Mouse (Mus musculus) layer of hippocampus, adult 9-11 months (tissue): Measurements from ENCODE around the gene Gfy.
A peak's percentile ranks its signal among the peaks of the same experiment; 100 is the strongest.

Source experiments
- DNase-seq: peaks from one replicate; pipeline ENCODE4 v3.0.0; 2022

Gfy gene

GRCm38 (mm10) chr7:45179469-45179868 lies at the start of gene Gfy:
TSS of gene Gfy (minus strand) at chr7:45179569.
- no peak for DNase-seq

GRCm38 (mm10) chr7:45229046-45229445 lies 49.7 kb upstream of the Gfy start:
- DNase-seq, result no peak

- DNase-seq, result no peak
Observed at GRCm38 (mm10) chr7:45228548-45228947, 49.2 kb upstream of the Gfy start.

GRCm38 (mm10) chr7:45226421-45226820 lies 47.1 kb upstream of the Gfy start:
- DNase-seq, result no peak

- no peak for DNase-seq
Observed at GRCm38 (mm10) chr7:45224826-45225225, 45.5 kb upstream of the Gfy start.

GRCm38 (mm10) chr7:45221680-45222079 lies 42.3 kb upstream of the Gfy start:
- DNase-seq, result no peak

- DNase-seq, result no peak
Observed at GRCm38 (mm10) chr7:45216442-45217183, 37.2 kb upstream of the Gfy start.

GRCm38 (mm10) chr7:45215673-45216441 lies 36.5 kb upstream of the Gfy start, which contains the start of gene Tead2:
TSS of gene Tead2 (plus strand) at chr7:45215753.
- DNase-seq, result no peak

GRCm38 (mm10) chr7:45213708-45214107 lies 34.3 kb upstream of the Gfy start:
- DNase-seq, result no peak

- DNase-seq, result no peak
Observed at GRCm38 (mm10) chr7:45212356-45212755, 33.0 kb upstream of the Gfy start.

- no peak for DNase-seq
Observed at GRCm38 (mm10) chr7:45211851-45212251, 32.5 kb upstream of the Gfy start, which contains the start of gene Dkkl1. TSS of gene Dkkl1 (minus strand) at chr7:45212147.

GRCm38 (mm10) chr7:45211070-45211469 lies 31.7 kb upstream of the Gfy start:
- no peak for DNase-seq

GRCm38 (mm10) chr7:45208260-45208659 lies 28.9 kb upstream of the Gfy start:
- DNase-seq, result no peak

GRCm38 (mm10) chr7:45204380-45205143 lies 25.2 kb upstream of the Gfy start, which contains the start of gene Ccdc155:
TSS of gene Ccdc155 (minus strand) at chr7:45204892.
- DNase-seq, result peak; percentile 96

- DNase-seq, result no peak
Observed at GRCm38 (mm10) chr7:45202654-45203053, 23.3 kb upstream of the Gfy start.

- peak; percentile 47 for DNase-seq
Observed at GRCm38 (mm10) chr7:45198961-45199360, 19.6 kb upstream of the Gfy start.

- DNase-seq, result peak; percentile 75
Observed at GRCm38 (mm10) chr7:45198435-45198834, 19.1 kb upstream of the Gfy start.

- DNase-seq, result no peak
Observed at GRCm38 (mm10) chr7:45196994-45197393, 17.6 kb upstream of the Gfy start.

GRCm38 (mm10) chr7:45196176-45196535 lies 16.8 kb upstream of the Gfy start:
- no peak for DNase-seq

- DNase-seq, result no peak
Observed at GRCm38 (mm10) chr7:45195341-45196175, 16.2 kb upstream of the Gfy start.

GRCm38 (mm10) chr7:45193871-45194785 lies 14.8 kb upstream of the Gfy start:
- no peak for DNase-seq
